Mouse (Mus musculus): ENCODE results near the gene Gm3238. TPM values are rescaled to one million over a fixed set of nuclear protein-coding genes. Genes with fewer than 3 reads are reported as not detected.
"Not testable (repeated sequence)": the region's sequence is repeated elsewhere in the genome, so short reads cannot be mapped to it uniquely, and the experiment has no call there.

Gene Gm3238
- total RNA-seq (2022) = not detected

- not testable (repeated sequence) for DNase-seq (ENCODE audit: low spot score in 2 of 2)
These were observed at the start of gene Gm3238 for GRCm38 (mm10) chr10:77771225-77771624. Gm3238 (minus strand) TSS chr10:77771325.

DNA sequence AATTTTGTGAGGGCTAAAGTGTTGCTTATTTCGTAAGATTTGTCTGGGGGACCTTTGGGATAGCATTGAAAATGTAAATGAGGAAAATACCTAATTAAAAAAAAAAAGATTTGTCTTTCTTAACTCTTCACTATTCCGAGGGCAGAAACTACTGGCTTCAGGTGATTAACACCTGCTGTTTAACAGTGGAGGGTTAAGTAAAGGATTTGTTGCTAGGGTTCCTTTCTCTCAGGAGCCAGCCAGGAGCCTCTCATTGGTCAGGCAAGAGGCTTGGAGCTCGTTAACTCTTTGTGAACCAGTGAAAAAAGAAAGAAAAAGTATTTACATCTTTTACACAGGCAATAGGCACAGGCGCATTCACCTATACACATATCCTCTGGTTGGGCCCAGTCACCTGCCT lies 48.1 kb upstream of the Gm3238 start:
- DNase-seq (ENCODE audit: low spot score in 2 of 2) = no peak

- no peak for DNase-seq (ENCODE audit: low spot score in 2 of 2)
These were observed 47.4 kb upstream of the Gm3238 start for GRCm38 (mm10) chr10:77818523-77818922.

- DNase-seq (ENCODE audit: low spot score in 2 of 2) = no peak
These were observed 44.4 kb upstream of the Gm3238 start for GRCm38 (mm10) chr10:77815514-77815913.

DNA sequence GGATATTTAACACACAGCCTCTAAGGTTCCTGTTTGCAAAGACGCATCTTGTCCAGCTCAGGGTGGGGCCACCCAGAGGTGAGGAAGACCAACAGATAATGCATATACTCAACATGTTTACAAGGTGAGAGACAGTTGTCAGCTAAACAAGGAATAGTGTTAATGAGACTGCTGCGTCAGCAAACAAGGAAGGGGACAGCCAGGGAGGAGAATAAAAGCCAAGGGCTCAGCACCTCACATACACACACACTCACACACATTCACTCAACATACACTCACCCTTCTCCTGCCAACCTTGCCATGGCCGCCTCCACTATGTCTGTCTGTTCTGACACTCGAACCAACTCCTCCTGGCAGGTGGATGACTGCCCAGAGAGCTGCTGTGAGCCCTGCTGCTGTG lies 43.3 kb upstream of the Gm3238 start, which contains the start of gene Gm2696:
Gm2696 (plus strand) TSS at position 301 of the 400 bp plus-strand sequence.
- no peak for DNase-seq (ENCODE audit: low spot score in 2 of 2)

DNA sequence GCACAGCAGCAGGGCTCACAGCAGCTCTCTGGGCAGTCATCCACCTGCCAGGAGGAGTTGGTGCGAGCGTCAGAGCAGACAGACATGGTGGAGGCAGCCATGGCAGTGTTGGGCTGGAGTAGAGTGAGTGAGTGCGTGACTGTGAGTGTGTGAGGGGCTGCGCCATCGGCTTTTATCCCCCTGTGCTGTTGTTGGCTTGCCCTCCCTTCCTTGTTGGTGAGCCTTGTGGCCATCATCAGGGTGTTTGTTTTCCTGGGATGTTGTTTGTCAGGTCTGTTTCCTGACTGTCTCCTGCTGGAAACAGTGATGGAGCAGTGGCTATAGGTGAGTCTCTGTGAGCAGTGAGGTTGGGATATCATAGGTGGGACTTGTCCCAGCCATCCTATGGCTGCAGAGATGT lies 40.6 kb upstream of the Gm3238 start, which contains the start of gene Gm9507:
Gm9507 (minus strand) TSS at position 101 of the 400 bp plus-strand sequence.
- DNase-seq (ENCODE audit: low spot score in 2 of 2) = no peak

GRCm38 (mm10) chr10:77804095-77804494 lies 33.0 kb upstream of the Gm3238 start:
- no peak for DNase-seq (ENCODE audit: low spot score in 2 of 2)

DNA sequence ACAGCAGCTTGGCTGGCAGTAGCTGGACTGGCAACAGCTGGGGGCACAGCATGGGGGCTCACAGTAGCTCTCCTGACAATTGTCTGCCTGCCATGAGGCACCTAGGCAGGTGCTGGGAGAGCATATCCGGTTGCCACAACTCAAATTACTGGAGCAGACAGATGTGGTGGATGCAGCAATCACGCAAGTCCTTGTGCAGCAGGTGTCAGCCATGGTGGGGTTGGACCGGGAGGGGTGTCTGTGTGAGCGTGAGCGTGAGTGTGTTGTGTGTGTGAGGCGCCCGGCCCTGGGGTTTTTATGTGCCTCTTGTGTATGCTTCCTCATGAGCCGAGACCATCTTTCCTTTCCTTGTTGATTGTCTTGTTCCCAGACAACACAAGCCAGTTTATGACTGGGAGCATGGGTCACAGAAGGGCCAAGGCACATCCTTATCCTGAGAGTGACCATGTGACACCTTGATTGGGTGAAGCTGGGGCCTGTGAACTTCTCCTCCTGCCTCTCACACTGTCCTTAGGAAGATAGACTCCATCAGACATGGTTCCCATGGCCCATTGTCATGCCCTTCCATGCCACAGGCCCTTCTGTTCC lies 27.9 kb upstream of the Gm3238 start, which contains the start of gene Gm19668:
Gm19668 (minus strand) TSS at position 213 of the 588 bp plus-strand sequence.
- no peak for DNase-seq (ENCODE audit: low spot score in 2 of 2)

GRCm38 (mm10) chr10:77798164-77798920 lies 27.2 kb upstream of the Gm3238 start:
- DNase-seq (ENCODE audit: low spot score in 2 of 2) = not testable (repeated sequence)

DNA sequence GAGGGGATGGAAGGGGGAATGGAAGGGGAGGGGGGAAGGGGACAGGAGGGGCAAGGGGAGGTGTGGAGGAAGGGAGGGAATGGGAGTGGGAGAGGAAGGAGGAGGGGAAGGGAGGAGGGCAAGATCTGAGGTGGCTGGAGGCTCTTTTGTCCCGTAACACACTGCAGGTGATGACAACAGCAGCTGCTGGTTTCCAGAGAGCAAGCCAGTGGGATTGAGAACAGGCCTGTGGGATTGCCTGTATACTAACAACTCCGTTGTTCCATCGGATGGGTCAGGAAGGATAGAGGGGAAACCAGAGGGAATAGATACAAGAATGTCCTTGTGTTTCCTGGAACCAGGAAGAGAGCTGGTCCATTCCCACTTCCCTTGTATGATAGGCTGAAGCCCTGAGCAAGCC lies 26.6 kb upstream of the Gm3238 start:
- no peak for DNase-seq (ENCODE audit: low spot score in 2 of 2)

DNA sequence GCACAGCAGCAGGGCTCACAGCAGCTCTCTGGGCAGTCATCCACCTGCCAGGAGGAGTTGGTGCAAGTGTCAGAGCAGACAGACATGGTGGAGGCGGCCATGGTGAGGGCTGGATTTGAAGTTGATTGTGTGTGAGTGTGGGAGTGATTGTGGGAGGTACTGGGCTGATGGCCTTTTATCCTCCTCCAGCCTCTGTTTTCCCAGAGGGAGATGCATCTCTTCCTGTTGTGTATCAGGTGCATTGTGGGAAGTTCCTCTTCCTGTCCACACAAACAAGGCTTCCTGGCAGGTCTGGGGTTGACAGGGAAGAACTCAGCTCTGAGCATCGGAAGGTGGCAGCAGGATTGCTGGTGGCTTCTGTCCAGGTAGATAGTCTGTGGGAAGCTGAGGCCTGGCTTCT lies 23.9 kb upstream of the Gm3238 start, which contains the start of gene Gm9639:
Gm9639 (minus strand) TSS at position 101 of the 400 bp plus-strand sequence.
- no peak for DNase-seq (ENCODE audit: low spot score in 2 of 2)

DNA sequence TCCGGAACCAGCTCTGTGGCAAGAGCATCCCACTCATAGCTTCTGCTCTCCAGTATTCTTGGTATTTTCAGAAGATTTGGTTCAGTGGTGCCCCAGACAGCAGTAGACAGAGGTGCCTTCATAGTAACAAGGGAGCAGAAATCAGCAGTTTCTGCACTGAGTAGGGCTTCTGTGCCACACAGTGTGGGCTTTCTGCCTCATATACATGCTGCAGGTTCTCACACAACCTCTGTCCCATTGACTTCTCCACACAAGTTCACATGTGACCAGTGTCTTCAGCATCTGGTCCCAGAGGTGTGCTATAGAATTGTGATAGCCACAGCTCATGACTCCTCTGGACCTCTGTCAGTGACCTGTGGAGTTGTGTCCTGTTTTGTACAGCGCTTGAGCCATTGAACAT lies 17.5 kb upstream of the Gm3238 start:
- no peak for DNase-seq (ENCODE audit: low spot score in 2 of 2)

GRCm38 (mm10) chr10:77787876-77788275 lies 16.8 kb upstream of the Gm3238 start, which contains the start of gene Gm7137:
Gm7137 (minus strand) TSS chr10:77788200.
- not testable (repeated sequence) for DNase-seq (ENCODE audit: low spot score in 2 of 2)

- not testable (repeated sequence) for DNase-seq (ENCODE audit: low spot score in 2 of 2)
These were observed 12.3 kb upstream of the Gm3238 start for GRCm38 (mm10) chr10:77783396-77783795.

DNA sequence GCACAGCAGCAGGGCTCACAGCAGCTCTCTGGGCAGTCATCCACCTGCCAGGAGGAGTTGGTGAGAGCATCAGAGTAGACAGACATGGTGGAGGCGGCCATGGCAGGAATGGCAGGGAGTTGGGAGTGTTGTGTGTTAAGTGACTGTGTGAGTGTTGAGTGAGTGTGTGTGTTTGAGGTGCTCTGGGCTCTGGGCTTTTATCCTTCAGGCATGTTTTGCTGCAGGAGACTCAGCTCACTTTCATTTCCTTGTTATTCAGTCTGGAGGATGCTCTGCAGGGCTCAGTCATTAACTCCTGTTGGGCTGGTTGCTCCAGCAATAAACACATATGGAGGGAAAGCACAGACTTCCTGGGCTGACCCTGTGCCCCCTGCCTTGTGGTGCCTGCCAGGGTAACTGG lies 11.3 kb upstream of the Gm3238 start, which contains the start of gene Gm3250:
Gm3250 (minus strand) TSS at position 101 of the 400 bp plus-strand sequence.
- not testable (repeated sequence) for DNase-seq (ENCODE audit: low spot score in 2 of 2)

DNA sequence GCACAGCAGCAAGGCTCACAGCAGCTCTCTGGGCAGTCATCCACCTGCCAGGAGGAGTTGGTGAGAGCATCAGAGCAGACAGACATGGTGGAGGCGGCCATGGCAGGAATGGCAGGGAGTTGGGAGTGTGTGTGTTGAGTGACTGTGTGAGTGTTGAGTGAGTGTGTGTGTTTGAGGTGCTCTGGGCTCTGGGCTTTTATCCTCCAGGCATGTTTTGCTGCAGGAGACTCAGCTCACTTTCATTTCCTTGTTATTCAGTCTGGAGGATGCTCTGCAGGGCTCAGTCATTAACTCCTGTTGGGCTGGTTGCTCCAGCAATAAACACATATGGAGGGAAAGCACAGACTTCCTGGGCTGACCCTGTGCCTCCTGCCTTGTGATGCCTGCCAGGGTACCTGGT lies 5.7 kb upstream of the Gm3238 start, which contains the start of gene Gm7138:
Gm7138 (minus strand) TSS at position 101 of the 400 bp plus-strand sequence.
- not testable (repeated sequence) for DNase-seq (ENCODE audit: low spot score in 2 of 2)

- not testable (repeated sequence) for DNase-seq (ENCODE audit: low spot score in 2 of 2)
These were observed 1.0 kb upstream of the Gm3238 start for GRCm38 (mm10) chr10:77772142-77772541.

- DNase-seq (ENCODE audit: low spot score in 2 of 2) = no peak
These were observed 1.4 kb downstream of the Gm3238 start for GRCm38 (mm10) chr10:77769727-77770126.

GRCm38 (mm10) chr10:77759582-77759981 lies 11.5 kb downstream of the Gm3238 start, which contains the start of gene Gm3233:
Gm3233 (minus strand) TSS chr10:77759682.
- DNase-seq (ENCODE audit: low spot score in 2 of 2) = not testable (repeated sequence)

DNA sequence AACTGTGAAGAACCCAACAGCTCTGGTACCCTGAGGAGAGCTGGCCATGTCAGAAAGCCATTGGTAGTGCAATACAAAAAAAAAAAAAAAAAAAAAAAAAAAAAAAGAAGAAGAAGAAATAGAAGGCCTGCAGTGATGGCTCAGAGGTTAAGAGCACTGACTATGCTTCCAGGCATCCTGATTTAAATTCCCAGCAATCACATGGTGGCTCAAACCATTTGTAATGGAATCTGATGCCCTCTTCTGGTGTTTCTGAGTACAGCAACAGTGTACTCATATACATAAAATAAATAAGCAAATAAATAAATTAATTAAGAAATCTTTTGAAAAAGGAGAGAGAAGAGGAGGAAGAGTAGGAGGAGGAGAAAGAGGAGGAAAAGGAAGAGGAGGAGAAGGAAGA lies 17.7 kb downstream of the Gm3238 start:
- DNase-seq (ENCODE audit: low spot score in 2 of 2) = no peak

- not testable (repeated sequence) for DNase-seq (ENCODE audit: low spot score in 2 of 2)
These were observed 18.8 kb downstream of the Gm3238 start for GRCm38 (mm10) chr10:77752312-77752711.

DNA sequence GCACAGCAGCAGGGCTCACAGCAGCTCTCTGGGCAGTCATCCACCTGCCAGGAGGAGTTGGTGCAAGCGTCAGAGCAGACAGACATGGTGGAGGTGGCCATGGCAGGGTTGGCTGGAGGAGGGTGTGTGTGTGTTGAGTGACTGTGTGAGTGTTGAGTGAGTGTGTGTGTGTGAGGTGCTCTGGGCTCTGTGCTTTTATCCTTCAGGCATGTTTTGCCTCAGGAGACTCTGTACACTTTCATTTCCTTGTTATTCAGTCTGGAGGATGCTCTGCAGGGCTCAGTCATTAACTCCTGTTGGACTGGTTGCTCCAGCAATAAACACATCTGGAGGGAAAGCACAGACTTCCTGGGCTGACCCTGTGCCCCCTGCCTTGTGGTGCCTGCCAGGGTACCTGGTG lies 19.9 kb downstream of the Gm3238 start, which contains the start of gene Gm9736:
Gm9736 (minus strand) TSS at position 101 of the 400 bp plus-strand sequence.
- not testable (repeated sequence) for DNase-seq (ENCODE audit: low spot score in 2 of 2)

Data from gastrocnemius, adult 8-10 months (tissue).